Mouse (Mus musculus): Measurements from ENCODE around the gene Jak3. TPM values are rescaled to one million over a fixed set of nuclear protein-coding genes. Genes with fewer than 3 reads are reported as not detected.
"Not testable (repeated sequence)": the region's sequence is repeated elsewhere in the genome, so short reads cannot be mapped to it uniquely, and the experiment has no call there.

Jak3 gene
- polyA plus RNA-seq, 3 experiments from 2014 or later = 18.9 to 30.3 (median 22.5) TPM

DNA sequence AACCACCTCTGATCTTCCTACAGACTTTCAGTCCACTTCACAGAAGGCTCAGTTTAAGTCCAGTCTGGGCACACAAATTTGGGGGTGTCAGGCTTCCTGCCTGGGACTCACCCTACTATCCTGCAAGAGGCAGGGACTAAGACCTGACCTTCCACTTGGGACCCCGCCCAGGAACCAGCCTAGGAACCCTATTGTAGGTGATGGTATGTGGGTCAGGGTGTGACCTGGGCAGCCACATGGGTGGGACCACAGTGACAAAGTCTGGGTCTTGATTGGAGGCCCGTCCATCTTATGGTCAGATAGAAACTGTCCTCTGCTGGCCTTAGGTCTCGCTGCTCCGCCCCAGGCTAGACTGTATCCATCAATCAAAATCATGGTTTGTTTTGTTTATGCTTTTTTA, 48.3 kb downstream of the Jak3 start:
- ATAC-seq = no peak

DNA sequence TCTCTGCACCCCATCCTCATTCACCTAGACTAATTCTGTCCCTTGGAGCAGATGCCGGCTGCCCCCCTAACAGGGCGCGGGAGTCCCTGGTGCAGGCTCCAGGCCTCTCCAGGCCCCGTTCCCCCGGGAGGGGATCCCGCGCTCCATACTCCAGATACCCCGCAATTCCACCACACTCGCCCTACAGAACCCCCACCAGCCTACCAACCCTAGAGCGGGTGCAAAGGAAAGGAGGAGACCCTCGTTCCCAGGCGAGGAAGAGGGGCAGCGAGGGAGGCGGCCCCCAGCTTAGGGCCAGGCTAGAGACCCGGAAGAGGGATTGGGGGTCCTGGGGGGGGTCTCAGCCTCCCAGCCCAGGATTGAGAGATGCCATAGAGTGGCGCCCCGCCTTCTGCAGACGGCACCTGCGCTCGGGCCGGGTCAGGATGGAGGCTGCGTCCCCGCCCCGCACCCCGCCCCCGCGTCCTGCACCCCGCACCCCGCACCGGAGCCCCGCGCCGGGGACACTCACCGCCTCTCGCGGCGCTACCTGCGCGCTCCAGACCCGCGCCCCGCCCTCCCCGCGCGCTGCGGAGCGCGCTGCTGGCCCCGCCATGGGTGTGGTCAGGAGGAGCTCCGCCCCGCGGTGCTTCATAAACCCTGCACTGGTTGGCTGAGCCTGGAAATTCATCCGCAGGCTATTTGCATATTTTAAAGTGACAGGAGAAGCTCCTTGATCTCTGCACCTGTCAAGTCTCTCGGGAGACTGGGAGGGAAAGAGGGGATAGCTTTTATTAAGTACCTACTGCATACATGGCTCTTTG, 49.2 kb downstream of the Jak3 start, which contains the start of gene Fcho1:
Gene Fcho1 (minus strand): TSS at position 595 of the 803 bp plus-strand sequence.
- peak; percentile 68 for ATAC-seq

DNA sequence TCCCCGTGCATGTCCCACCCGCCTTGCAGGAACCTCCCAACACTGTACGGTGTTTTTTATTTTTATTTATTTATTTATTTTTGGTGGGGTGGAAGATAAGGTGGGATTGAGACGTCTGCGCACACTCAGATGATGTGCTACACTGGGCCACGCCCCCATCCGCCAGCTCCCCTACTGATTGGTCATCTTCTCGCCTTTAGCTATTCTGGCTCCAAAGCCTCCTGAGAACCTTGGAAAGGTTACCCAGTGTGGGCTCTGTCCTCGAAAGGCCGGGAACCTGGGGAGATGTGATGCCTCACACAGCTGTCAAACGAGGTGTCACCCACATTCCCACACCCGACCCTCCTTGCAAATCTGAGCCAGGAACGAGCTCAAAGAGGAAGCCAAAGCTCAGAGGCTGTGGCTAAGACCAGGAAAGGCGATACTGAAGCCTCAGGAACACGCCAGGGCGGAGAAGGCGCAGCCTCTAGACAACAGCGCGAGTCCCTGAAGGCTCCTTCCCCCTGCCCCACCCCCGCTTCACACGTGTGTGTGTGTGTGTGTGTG, 52.2 kb downstream of the Jak3 start:
- ATAC-seq = no peak

DNA sequence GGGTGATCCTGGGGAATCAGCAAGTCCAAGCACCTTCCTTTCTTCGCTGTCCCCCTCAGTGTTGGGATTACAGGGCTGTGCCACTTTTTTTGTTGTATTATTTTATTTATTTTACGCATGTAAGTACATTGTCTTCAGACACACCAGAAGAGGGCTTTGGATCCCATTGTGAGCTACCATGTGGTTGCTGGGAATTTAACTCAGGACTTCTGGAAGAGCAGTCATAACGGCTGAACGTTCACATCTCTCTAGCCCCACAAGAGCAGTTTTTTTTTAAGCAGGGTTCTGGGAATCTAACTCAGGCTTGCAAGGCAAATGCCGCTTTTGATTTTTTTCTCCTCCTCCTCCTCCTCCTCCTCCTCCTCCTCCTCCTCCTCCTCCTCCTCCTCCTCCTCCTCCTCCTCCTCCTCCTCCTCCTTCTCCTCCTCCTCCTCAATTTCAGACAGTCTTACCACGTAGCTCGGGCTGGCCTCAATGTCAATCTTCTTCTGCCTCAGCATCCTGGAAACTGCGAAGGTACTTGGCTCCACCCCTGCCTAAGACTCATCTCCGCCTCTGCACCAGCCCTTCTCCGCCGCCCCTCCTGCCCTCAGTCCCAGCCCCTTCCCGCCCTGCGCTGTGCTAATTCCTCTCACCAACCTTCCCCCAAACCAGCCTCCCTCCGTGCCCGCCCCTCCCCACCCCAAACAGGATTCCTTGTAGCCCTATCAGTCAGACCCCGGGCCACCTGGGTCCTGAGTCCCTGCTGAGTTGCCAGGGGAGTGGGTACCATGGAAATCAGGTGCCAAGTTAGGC, 52.9 kb downstream of the Jak3 start:
- ATAC-seq = peak; percentile 76

DNA sequence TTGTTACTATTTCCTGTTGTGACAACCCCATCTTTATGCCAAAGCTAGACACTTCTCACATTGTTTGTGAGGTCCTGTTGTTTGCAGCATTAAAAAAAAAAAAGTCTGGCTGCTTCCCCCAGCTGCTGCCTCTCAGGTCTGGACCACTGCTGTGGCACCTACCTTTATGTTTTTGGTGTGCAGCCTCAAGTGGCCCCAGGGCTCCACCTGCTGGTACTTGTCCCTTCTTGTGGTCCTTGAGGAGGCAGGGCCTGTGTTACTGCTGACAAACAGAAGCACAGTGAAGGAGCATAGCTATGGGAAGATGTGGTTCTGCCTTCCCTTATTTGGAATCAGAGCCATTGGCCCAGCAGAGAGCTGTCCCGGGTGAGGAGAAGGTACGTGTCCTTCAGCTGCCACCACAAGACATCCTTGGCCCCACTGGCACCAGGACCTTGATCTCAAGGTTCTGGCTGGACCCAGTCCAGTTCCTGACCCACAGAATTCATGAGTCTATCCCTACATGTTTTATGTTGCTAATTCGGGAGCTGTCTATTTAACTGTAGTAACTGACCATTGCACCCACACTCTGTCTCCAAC, 55.6 kb downstream of the Jak3 start:
- peak; percentile 50 for ATAC-seq

DNA sequence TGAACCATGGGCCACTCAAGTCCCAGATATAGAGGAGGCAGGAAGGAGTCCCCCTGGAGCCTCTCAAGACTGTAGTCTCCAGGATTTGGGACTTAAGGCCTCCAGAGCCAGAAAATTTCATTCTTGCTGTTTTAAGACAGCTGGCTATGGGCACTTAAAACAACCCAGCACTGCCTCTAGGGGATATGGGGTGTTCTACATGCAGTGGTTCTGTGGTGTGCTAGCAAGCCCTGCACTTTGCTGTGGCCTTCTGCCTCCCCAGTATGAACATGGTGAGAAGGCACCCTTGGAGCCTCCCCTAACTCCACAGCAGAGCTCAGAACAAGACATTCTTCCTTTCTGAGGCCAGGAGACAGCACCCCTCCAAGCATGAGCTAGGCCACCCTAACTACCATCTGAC, 62.2 kb downstream of the Jak3 start:
- not testable (repeated sequence) for ATAC-seq

Other genes with a start within 250 kb of the Jak3 start
- 10 to 100 TPM; 21.0 to 24.0 (median 23.1) TPM for gene Abhd8, start 212.6 kb upstream of the Jak3 start, polyA plus RNA-seq (2017; shearing (Covaris generic))
- 10 to 100 TPM; 68.3 to 83.2 (median 80.6) TPM for gene Mrpl34, start 211.3 kb upstream of the Jak3 start, polyA plus RNA-seq (2017; shearing (Covaris generic))
- gene Dda1, start 207.1 kb upstream of the Jak3 start, polyA plus RNA-seq (2017; shearing (Covaris generic)) = 10 to 100 TPM; 24.3 to 40.4 (median 25.5) TPM
- gene Ano8, start 190.3 kb upstream of the Jak3 start, polyA plus RNA-seq (2017; shearing (Covaris generic)) = under 1 TPM in 2 of 3 experiments, not detected in 1; 0.11 to 0.31 TPM
- 1 to 10 TPM; 2.6 to 6.5 (median 3.4) TPM for gene Gtpbp3, start 188.2 kb upstream of the Jak3 start, polyA plus RNA-seq (2017; shearing (Covaris generic))
- gene Plvap, start 164.5 kb upstream of the Jak3 start, polyA plus RNA-seq (2017; shearing (Covaris generic)) = not detected
- not detected for gene Ccdc194, start 150.6 kb upstream of the Jak3 start, polyA plus RNA-seq (2017; shearing (Covaris generic))
- 10 to 100 TPM; 52.2 to 66.6 (median 61.8) TPM for gene Bst2, start 138.8 kb upstream of the Jak3 start, polyA plus RNA-seq (2017; shearing (Covaris generic))
- gene Mvb12a, start 133.4 kb upstream of the Jak3 start, polyA plus RNA-seq (2017; shearing (Covaris generic)) = 10 to 100 TPM; 38.1 to 75.7 (median 43.5) TPM
- gene Tmem221, start 117.4 kb upstream of the Jak3 start, polyA plus RNA-seq (2017; shearing (Covaris generic)) = 1 to 10 TPM in 1 of 3 experiments, under 1 TPM in 1, not detected in 1; 0.97 to 2.1 TPM
- gene Nxnl1, start 109.7 kb upstream of the Jak3 start, polyA plus RNA-seq (2017; shearing (Covaris generic)) = under 1 TPM in 1 of 3 experiments, not detected in 2; 0.13 TPM
- 1 to 10 TPM; 4.5 to 8.6 (median 5.8) TPM for gene Slc27a1, start 107.4 kb upstream of the Jak3 start, polyA plus RNA-seq (2017; shearing (Covaris generic))
- 10 to 100 TPM; 52.1 to 61.7 (median 60.1) TPM for gene Pgls, start 84.1 kb upstream of the Jak3 start, polyA plus RNA-seq (2017; shearing (Covaris generic))
- 1 to 10 TPM; 1.5 to 2.0 (median 1.7) TPM for gene Fam129c, start 78.6 kb upstream of the Jak3 start, polyA plus RNA-seq (2017; shearing (Covaris generic))
- gene Colgalt1, start 65.3 kb upstream of the Jak3 start, polyA plus RNA-seq (2017; shearing (Covaris generic)) = 10 to 100 TPM in 2 of 3 experiments, 1 to 10 TPM in 1; 8.7 to 14.8 (median 13.6) TPM
- under 1 TPM; 0.42 to 0.67 (median 0.54) TPM for gene Unc13a, start 4.5 kb upstream of the Jak3 start, polyA plus RNA-seq (2017; shearing (Covaris generic))
- gene Insl3, start 12.9 kb downstream of the Jak3 start, polyA plus RNA-seq (2017; shearing (Covaris generic)) = 10 to 100 TPM; 11.7 to 25.4 (median 22.8) TPM
- gene B3gnt3, start 25.5 kb downstream of the Jak3 start, polyA plus RNA-seq (2017; shearing (Covaris generic)) = 1 to 10 TPM; 2.8 to 5.6 (median 4.3) TPM
- gene Fcho1, start 49.4 kb downstream of the Jak3 start, polyA plus RNA-seq (2017; shearing (Covaris generic)) = 10 to 100 TPM; 37.6 to 66.4 (median 54.3) TPM
- gene Zfp709, start 205.7 kb downstream of the Jak3 start, polyA plus RNA-seq (2017; shearing (Covaris generic)) = 1 to 10 TPM; 4.1 to 5.5 (median 4.9) TPM
- gene Zfp882, start 232.3 kb downstream of the Jak3 start, polyA plus RNA-seq (2017; shearing (Covaris generic)) = 10 to 100 TPM in 1 of 3 experiments, 1 to 10 TPM in 2; 5.3 to 10.2 (median 6.1) TPM
- gene Zfp617, start 232.3 kb downstream of the Jak3 start, polyA plus RNA-seq (2017; shearing (Covaris generic)) = 10 to 100 TPM; 22.2 to 23.1 (median 22.8) TPM

Data from inflammation-experienced regulatory T-cells, adult 6 months (primary cell).